Mouse (Mus musculus) layer of hippocampus, adult 11-12 months (tissue): ENCODE results near the gene Gm428.
"Not testable (repeated sequence)": the region's sequence is repeated elsewhere in the genome, so short reads cannot be mapped to it uniquely, and the experiment has no call there.

Experiments used
- DNase-seq: peaks from one replicate; pipeline ENCODE4 v3.0.0; 2022; ENCODE audit warnings: low spot score

Gene Gm428

DNA sequence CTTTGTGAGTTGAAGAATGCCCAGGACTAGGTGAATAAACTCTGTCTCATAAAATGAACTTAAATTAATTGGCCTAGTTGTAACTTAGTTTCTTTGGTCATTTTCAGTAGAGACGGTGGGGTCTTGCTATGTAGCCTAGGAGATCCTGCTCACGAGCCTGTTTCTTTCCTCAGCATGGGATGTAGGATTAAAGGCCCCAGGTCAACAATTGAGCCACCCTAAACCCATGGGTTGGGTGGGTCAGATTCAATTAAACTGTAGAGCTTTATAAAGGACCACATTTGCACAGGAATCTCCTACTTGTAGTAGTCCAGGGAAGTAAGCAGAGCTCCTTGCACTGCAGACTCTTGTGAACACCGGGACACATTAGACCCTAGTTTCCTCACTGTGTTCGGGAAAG lies at the start of gene Gm428:
TSS of gene Gm428 (plus strand) at position 301 of the 400 bp plus-strand sequence.
- not testable (repeated sequence) for DNase-seq

DNA sequence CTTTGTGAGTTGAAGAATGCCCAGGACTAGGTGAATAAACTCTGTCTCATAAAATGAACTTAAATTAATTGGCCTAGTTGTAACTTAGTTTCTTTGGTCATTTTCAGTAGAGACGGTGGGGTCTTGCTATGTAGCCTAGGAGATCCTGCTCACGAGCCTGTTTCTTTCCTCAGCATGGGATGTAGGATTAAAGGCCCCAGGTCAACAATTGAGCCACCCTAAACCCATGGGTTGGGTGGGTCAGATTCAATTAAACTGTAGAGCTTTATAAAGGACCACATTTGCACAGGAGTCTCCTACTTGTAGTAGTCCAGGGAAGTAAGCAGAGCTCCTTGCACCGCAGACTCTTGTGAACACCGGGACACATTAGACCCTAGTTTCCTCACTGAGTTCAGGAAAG lies 45.5 kb upstream of the Gm428 start, which contains the start of gene Gm11236:
TSS of gene Gm11236 (plus strand) at position 301 of the 400 bp plus-strand sequence.
- DNase-seq: not testable (repeated sequence)

DNA sequence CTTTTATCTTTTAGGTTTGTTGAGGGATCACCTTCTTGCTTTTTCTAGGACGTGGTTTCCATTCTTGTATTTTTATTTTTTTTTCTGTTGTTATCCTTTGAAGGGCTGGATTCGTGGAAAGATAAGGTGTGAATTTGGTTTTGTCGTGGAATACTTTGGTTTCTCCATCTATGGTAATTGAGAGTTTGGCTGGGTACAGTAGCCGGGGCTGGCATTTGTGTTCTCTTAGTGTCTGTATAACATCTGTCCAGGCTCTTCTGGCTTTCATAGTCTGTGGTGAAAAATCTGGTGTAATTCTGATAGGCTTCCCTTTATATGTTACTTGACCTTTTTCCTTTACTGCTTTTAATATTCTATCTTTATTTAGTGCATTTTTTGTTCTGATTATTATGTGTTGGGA lies 21.5 kb upstream of the Gm428 start:
- DNase-seq: not testable (repeated sequence)

DNA sequence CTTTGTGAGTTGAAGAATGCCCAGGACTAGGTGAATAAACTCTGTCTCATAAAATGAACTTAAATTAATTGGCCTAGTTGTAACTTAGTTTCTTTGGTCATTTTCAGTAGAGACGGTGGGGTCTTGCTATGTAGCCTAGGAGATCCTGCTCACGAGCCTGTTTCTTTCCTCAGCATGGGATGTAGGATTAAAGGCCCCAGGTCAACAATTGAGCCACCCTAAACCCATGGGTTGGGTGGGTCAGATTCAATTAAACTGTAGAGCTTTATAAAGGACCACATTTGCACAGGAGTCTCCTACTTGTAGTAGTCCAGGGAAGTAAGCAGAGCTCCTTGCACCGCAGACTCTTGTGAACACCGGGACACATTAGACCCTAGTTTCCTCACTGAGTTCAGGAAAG lies 15.3 kb upstream of the Gm428 start, which contains the start of gene Gm11239:
TSS of gene Gm11239 (plus strand) at position 301 of the 400 bp plus-strand sequence.
- not testable (repeated sequence) for DNase-seq

DNA sequence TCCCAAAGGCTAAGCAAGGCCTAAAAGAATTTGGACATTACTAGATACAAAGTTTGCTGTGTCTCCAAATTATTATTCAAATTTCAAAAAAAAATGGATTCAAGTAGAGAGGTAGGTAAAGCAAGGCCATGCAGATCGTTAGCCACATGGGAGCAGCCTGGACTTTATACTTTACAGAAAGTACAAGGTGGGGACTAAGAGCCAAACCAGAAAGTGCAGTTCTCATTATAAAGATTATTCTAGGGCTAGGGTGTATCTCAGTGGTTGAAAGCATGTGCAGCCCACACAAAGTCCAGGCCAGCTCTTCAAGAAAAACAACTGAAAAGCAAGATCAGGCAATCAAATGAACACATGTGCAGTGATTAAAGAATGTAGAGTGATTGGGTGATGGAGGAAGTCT lies 35.4 kb downstream of the Gm428 start:
- no peak for DNase-seq

DNA sequence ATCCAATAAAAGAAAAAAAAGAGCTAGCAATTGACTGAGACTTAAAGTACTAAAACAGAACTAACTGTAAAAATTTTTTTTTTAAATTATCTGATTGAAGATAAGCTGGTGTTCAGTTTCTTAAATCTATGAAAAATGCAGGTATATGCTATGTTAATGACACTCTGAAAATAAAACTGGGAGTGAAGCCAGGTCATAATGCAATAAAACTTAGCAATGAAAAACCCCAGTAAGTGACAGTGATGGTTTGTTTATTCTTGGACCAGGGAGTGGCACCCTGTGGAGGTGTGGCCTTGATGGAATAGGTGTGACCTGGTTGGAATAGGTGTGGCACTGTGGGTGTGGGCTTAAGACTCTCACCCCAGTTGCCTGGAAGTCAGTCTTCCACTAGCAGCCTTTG lies 36.5 kb downstream of the Gm428 start:
- no peak for DNase-seq
